Mouse (Mus musculus) embryonic facial prominence, embryonic 13.5 days (tissue): ENCODE results near the gene Klhl8. TPM values are rescaled to one million over a fixed set of nuclear protein-coding genes. Genes with fewer than 3 reads are reported as not detected.

Source experiments
- ATAC-seq: fragments of 200-750 bp; cut with Nextera tagmentation; 2 replicates; pipeline ENCODE4 v1.8.0; 2017; ENCODE audit warnings: low read depth; ENCODE audit not compliant: insufficient number of reproducible peaks, insufficient read depth, low FRiP score, low TSS enrichment
- H3K27ac ChIP-seq: fragments of 300-500 bp; sonication (generic); 2 replicates; pipeline ENCODE4 v1.5.1; 2015; ENCODE audit warnings: moderate library complexity, mild to moderate bottlenecking, inconsistent platforms
- H3K27me3 ChIP-seq: fragments of 300-500 bp; sonication (generic); 2 replicates; pipeline ENCODE4 v1.6.1; 2015; ENCODE audit warnings: mild to moderate bottlenecking, inconsistent platforms
- H3K36me3 ChIP-seq: fragments of 300-500 bp; sonication (generic); 2 replicates; pipeline ENCODE4 v1.6.1; 2015; ENCODE audit warnings: mild to moderate bottlenecking, inconsistent platforms
- H3K4me1 ChIP-seq: fragments of 300-500 bp; sonication (generic); 2 replicates; pipeline ENCODE4 v1.6.1; 2015; ENCODE audit warnings: inconsistent platforms
- H3K4me2 ChIP-seq: fragments of 300-500 bp; sonication (generic); 2 replicates; pipeline ENCODE4 v1.6.1; 2015; ENCODE audit warnings: moderate library complexity, mild to moderate bottlenecking, inconsistent platforms
- H3K4me3 ChIP-seq: fragments of 300-500 bp; sonication (generic); 2 replicates; pipeline ENCODE4 v1.5.1; 2015; ENCODE audit warnings: mild to moderate bottlenecking, inconsistent platforms
- H3K9ac ChIP-seq: fragments of 300-500 bp; sonication (generic); 2 replicates; pipeline ENCODE4 v1.6.1; 2015; ENCODE audit warnings: mild to moderate bottlenecking, inconsistent platforms
- H3K9me3 ChIP-seq: fragments of 300-500 bp; sonication (generic); 2 replicates; pipeline ENCODE4 v1.6.1; 2016; ENCODE audit warnings: inconsistent platforms
- WGBS: fragments of 180-500 bp; shearing (Covaris S2); methylation state at CpG from one replicate; pipeline ENCODE4 v1.1.7; 2015; ENCODE audit warnings: mixed read lengths; 5-methylcytosine and 5-hydroxymethylcytosine counted together
- polyA plus RNA-seq: library from polyadenylated mRNA; unstranded; fragments of >200 nt; fragmentation: Nextera tagmentation; extraction: Ambion mirVana; gene quantifications from 2 replicates; pipeline ENCODE4 v1.2.1, GENCODE M21; 2015

Klhl8 gene
- polyA plus RNA-seq, 1 experiment from 2014 or later, result 15.3 TPM

GRCm38 (mm10) chr5:103839265-103839626, 71.8 kb downstream of the Klhl8 start:
- H3K4me3 ChIP-seq, result no peak overlapping the region
- H3K9me3 ChIP-seq, result no peaks in the 10 kb centered on the region
- H3K36me3 ChIP-seq, result peaks cover 19% of the 10 kb centered on the region
- H3K27ac ChIP-seq, result no peak overlapping the region
- peaks cover 21% of the 10 kb centered on the region for H3K4me1 ChIP-seq
- H3K4me2 ChIP-seq, result no peak overlapping the region
- H3K9ac ChIP-seq, result no peak overlapping the region
- WGBS, result 78% methylated on average over 3 of the region's 3 CpGs
- H3K27me3 ChIP-seq, result peaks cover 5% of the 10 kb centered on the region
- ATAC-seq, result 0 out of 2 replicates have a peak, but pooled peaks have one; percentile 8

- Histone ChIP-seq H3K36me3 (peaks cover 24% of the 10 kb centered on the region), H3K9me3 (no peaks in the 10 kb centered on the region), H3K27ac (no peak overlapping the region), H3K27me3 (peaks cover 5% of the 10 kb centered on the region), H3K9ac (no peak overlapping the region), H3K4me3 (no peak overlapping the region), H3K4me2 (no peak overlapping the region), H3K4me1 (peaks cover 21% of the 10 kb centered on the region)
- WGBS, result 87% methylated on average over 15 of the region's 15 CpGs
- ATAC-seq, result no peak
Measured at GRCm38 (mm10) chr5:103838550-103839264, 72.4 kb downstream of the Klhl8 start.

GRCm38 (mm10) chr5:103836148-103836784, 74.8 kb downstream of the Klhl8 start:
- Histone ChIP-seq H3K4me3 (no peak overlapping the region), H3K4me1 (peaks cover 26% of the 10 kb centered on the region), H3K4me2 (no peak overlapping the region), H3K9ac (no peak overlapping the region), H3K27ac (no peak overlapping the region), H3K36me3 (peaks cover 18% of the 10 kb centered on the region), H3K9me3 (no peaks in the 10 kb centered on the region), H3K27me3 (no peaks in the 10 kb centered on the region)
- WGBS, result 59% methylated on average over 10 of the region's 11 CpGs
- no peak for ATAC-seq

DNA sequence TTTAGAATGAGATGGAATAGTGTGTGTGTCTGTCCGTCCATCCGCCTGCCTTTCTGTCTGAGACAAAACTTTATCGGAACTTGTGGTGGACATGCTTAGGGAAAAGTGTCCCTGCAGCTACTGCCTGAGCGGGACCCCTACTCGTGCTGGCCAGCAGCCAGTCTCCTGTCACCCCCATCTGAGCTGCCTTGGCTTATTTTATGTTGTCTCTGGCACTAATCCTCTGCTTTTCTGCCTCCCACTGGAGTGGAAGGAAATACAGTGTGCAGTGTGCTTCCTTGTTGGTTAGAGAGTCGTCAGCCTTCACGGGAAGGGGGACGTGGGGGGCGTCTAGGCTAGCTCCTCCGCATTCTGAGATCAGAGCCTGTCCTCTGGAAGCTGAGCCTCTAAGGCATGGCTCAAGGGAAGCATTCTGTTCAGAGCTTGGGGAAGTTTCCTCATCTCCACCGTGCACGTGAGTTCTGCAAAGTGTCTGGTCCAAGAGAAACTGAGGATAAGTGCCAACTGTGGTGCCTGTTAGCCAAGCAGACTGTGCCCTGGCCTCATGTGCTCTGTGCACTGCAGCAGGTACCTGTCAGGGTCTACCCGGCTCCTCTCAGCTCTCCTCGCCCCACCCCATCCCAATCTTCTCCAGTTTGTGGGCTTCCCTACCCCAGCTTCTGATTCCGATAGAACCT, 75.5 kb downstream of the Klhl8 start:
- Histone ChIP-seq H3K4me1 (peaks cover 28% of the 10 kb centered on the region), H3K27ac (no peak overlapping the region), H3K9me3 (no peaks in the 10 kb centered on the region), H3K9ac (no peak overlapping the region), H3K4me2 (no peak overlapping the region), H3K4me3 (no peak overlapping the region), H3K36me3 (peaks cover 18% of the 10 kb centered on the region), H3K27me3 (no peaks in the 10 kb centered on the region)
- 71% methylated on average over 15 of the region's 15 CpGs for WGBS
- ATAC-seq, result no peak

DNA sequence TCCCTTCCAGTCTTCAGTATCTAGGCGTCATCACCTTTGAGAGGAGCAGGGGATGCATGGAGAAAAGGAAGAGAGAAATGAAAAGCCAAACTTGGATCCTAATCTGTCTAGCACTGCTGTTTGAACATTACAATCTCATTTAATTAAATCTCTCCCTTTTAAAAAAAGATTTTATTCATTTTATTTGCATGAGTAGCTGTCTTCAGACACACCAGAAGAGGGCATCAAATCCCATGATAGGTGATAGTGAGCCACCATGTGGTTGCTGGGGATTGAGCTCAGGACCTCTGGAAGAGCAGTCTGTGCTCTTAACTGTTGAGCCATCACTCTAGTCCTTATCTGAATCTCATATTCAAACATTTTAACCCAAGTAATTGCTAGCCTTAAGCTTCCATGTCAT, 80.2 kb downstream of the Klhl8 start:
- no peak overlapping the region for H3K4me2 ChIP-seq
- ATAC-seq, result no peak
- H3K36me3 ChIP-seq, result peaks cover 24% of the 10 kb centered on the region
- H3K27ac ChIP-seq, result no peak overlapping the region
- peaks cover 18% of the 10 kb centered on the region; the same call in 1 of the 2 replicates for H3K4me1 ChIP-seq
- H3K4me3 ChIP-seq, result no peak overlapping the region
- H3K9ac ChIP-seq, result no peak overlapping the region
- H3K27me3 ChIP-seq, result no peaks in the 10 kb centered on the region
- 94% methylated on average over 1 of the region's 1 CpGs for WGBS
- H3K9me3 ChIP-seq, result no peaks in the 10 kb centered on the region

- Histone ChIP-seq H3K4me3 (no peak overlapping the region), H3K9me3 (no peaks in the 10 kb centered on the region), H3K9ac (no peak overlapping the region), H3K4me1 (peaks cover 13% of the 10 kb centered on the region; the same call in 1 of the 2 replicates), H3K36me3 (peaks cover 15% of the 10 kb centered on the region), H3K27me3 (no peaks in the 10 kb centered on the region), H3K27ac (no peak overlapping the region), H3K4me2 (no peak overlapping the region)
- no peak for ATAC-seq
- 72% methylated on average over 12 of the region's 12 CpGs for WGBS
Measured at GRCm38 (mm10) chr5:103829158-103829557, 81.9 kb downstream of the Klhl8 start.

- no peaks in the 10 kb centered on the region for H3K9me3 ChIP-seq
- WGBS, result 74% methylated on average over 8 of the region's 8 CpGs
Measured at GRCm38 (mm10) chr5:103828729-103829128, 82.3 kb downstream of the Klhl8 start.

GRCm38 (mm10) chr5:103828304-103828703, 82.8 kb downstream of the Klhl8 start:
- 82% methylated on average over 21 of the region's 21 CpGs for WGBS

More at GRCm38 (mm10) chr5:103828729-103829128, 82.3 kb downstream of the Klhl8 start:
- Histone ChIP-seq H3K27ac (no peak overlapping the region), H3K27me3 (no peaks in the 10 kb centered on the region), H3K4me3 (no peak overlapping the region), H3K4me2 (no peak overlapping the region), H3K9ac (no peak overlapping the region), H3K4me1 (peaks cover 13% of the 10 kb centered on the region; the same call in 1 of the 2 replicates), H3K36me3 (peaks cover 11% of the 10 kb centered on the region)
- ATAC-seq, result no peak

DNA sequence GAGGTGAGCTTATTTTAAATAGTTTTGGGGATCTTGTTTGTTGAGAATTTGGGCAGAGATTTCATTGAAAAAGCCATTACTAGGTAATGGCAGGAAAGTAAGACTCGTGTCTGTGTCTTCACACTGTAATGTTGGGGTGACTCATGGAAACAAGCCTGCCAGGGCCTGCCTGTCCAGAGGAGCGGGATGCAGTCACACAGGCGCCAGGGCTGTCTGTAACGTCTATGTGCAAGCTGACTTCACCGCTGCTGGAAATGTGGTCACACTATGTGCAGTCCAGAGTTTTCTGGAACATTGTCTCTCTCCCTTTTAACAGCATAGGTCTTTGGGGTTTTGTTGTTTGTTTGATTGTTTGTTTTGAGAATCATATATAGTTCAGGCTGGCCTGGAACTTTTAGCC, 88.1 kb downstream of the Klhl8 start:
- Histone ChIP-seq H3K27ac (no peak overlapping the region), H3K36me3 (no peaks in the 10 kb centered on the region), H3K4me2 (no peak overlapping the region), H3K9ac (no peak overlapping the region), H3K4me1 (no peaks in the 10 kb centered on the region), H3K4me3 (no peak overlapping the region), H3K9me3 (no peaks in the 10 kb centered on the region), H3K27me3 (no peaks in the 10 kb centered on the region)
- no peak for ATAC-seq
- WGBS, result 88% methylated on average over 5 of the region's 5 CpGs

More at GRCm38 (mm10) chr5:103828304-103828703, 82.8 kb downstream of the Klhl8 start:
- ATAC-seq, result no peak
- no peak overlapping the region for H3K9ac ChIP-seq
- H3K27me3 ChIP-seq, result no peaks in the 10 kb centered on the region
- H3K9me3 ChIP-seq, result no peaks in the 10 kb centered on the region
- H3K4me3 ChIP-seq, result no peak overlapping the region
- H3K4me2 ChIP-seq, result no peak overlapping the region
- peaks cover 7% of the 10 kb centered on the region; the same call in 1 of the 2 replicates for H3K36me3 ChIP-seq
- peaks cover 13% of the 10 kb centered on the region; the same call in 1 of the 2 replicates for H3K4me1 ChIP-seq
- no peak overlapping the region for H3K27ac ChIP-seq

DNA sequence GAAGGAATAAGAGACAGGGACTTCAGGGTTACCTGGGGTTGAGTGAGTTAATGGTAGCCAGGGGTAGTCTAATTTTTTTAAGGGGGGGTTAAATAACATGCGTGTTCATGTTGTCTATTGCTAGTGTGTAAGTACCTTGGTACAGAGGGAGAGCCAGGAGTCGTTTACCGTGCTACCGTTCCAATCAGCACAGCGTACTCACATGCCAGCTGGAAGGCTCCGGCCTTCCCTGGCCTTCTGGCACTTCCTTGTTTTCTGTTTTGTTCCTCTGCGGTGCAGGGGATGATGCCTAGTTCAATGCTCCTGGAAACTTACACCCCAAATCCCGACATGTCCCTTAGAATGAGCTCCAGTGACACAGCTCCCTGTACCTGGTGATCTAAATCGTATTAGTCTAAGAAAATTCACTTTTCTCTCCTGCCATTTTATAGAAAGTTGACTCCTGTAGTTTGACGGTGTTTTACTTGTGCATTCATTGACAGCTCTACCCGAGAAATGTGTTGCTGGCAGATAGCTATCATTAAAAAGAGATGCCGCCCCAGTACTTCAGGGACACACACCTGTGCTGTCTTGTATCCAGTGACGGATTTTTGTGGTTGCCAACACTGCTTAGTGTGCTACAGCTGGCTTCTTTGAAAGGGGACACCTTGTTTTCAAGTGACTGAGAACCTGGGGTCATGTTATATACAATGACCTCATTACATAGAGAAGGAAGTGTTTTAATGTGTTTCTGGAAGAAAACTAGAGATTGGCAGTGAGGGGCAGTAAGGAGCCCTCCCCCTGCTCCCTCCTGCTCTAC, 89.4 kb downstream of the Klhl8 start:
- ATAC-seq, result no peak
- H3K9ac ChIP-seq, result no peak overlapping the region
- H3K36me3 ChIP-seq, result no peaks in the 10 kb centered on the region
- WGBS, result 63% methylated on average over 13 of the region's 13 CpGs
- H3K4me2 ChIP-seq, result no peak overlapping the region
- H3K9me3 ChIP-seq, result no peaks in the 10 kb centered on the region
- no peaks in the 10 kb centered on the region for H3K27me3 ChIP-seq
- H3K4me1 ChIP-seq, result no peaks in the 10 kb centered on the region
- no peak overlapping the region for H3K27ac ChIP-seq
- no peak overlapping the region for H3K4me3 ChIP-seq

GRCm38 (mm10) chr5:103821062-103821461, 90.0 kb downstream of the Klhl8 start:
- WGBS, result 86% methylated on average over 9 of the region's 9 CpGs
- no peak overlapping the region for H3K4me3 ChIP-seq
- no peak overlapping the region for H3K27ac ChIP-seq
- H3K9ac ChIP-seq, result no peak overlapping the region
- H3K9me3 ChIP-seq, result no peaks in the 10 kb centered on the region
- H3K36me3 ChIP-seq, result no peaks in the 10 kb centered on the region
- H3K27me3 ChIP-seq, result no peaks in the 10 kb centered on the region
- no peaks in the 10 kb centered on the region for H3K4me1 ChIP-seq
- no peak overlapping the region for H3K4me2 ChIP-seq
- ATAC-seq, result no peak
